Mouse (Mus musculus) T-helper 17 cell (primary cell): ENCODE measurements around the gene Zfp385a.

Source experiments
- in situ Hi-C, 2 experiments: fragments of 300-600 bp; cut with MboI, MseI; formaldehyde crosslinking; loops; 1 replicate in 1 of 2; 2 replicates in 1 of 2; pipeline ENCODE4 v1.15.1; 2025; ENCODE audit warnings: high pct_unique_total_duplicates in 2 of 2

Gene Zfp385a

GRCm38 (mm10) chr15:103363809-103364208 is 23.9 kb upstream of the Zfp385a start:
- in situ Hi-C loops = no loop called here

GRCm38 (mm10) chr15:103362950-103363349 is 23.1 kb upstream of the Zfp385a start:
- in situ Hi-C loops = no loop called here

- in situ Hi-C loops = no loop called here
Observed at GRCm38 (mm10) chr15:103362333-103362732, 22.4 kb upstream of the Zfp385a start.

GRCm38 (mm10) chr15:103361269-103361668 is 21.4 kb upstream of the Zfp385a start:
- in situ Hi-C loops = no loop called here

- in situ Hi-C loops = no loop called here
Observed at GRCm38 (mm10) chr15:103359869-103360602, 20.1 kb upstream of the Zfp385a start.

- in situ Hi-C loops = no loop called here
Observed at GRCm38 (mm10) chr15:103359122-103359510, 19.2 kb upstream of the Zfp385a start.

- in situ Hi-C loops = no loop called here
Observed at GRCm38 (mm10) chr15:103358278-103359121, 18.6 kb upstream of the Zfp385a start.

- in situ Hi-C loops = no loop called here
Observed at GRCm38 (mm10) chr15:103357817-103358216, 17.9 kb upstream of the Zfp385a start.

- in situ Hi-C loops = no loop called here
Observed at GRCm38 (mm10) chr15:103356130-103356529, 16.2 kb upstream of the Zfp385a start.

- in situ Hi-C loops = no loop called here
Observed at GRCm38 (mm10) chr15:103355420-103355819, 15.5 kb upstream of the Zfp385a start.

- in situ Hi-C loops = loop anchor here in 1 of 2 experiments (5.0 kb wide), 2 partner anchors 33 to 88 kb away; no protein-coding TSS in a partner anchor
Observed at GRCm38 (mm10) chr15:103354690-103355089, 14.8 kb upstream of the Zfp385a start.

- in situ Hi-C loops = loop anchor here in 1 of 2 experiments (5.0 kb wide), 2 partner anchors 34 to 89 kb away; no protein-coding TSS in a partner anchor
Observed at GRCm38 (mm10) chr15:103353511-103354256, 13.8 kb upstream of the Zfp385a start.

- in situ Hi-C loops = loop anchor here in 1 of 2 experiments (5.0 kb wide), 2 partner anchors 34 to 89 kb away; no protein-coding TSS in a partner anchor
Observed at GRCm38 (mm10) chr15:103352856-103353255, 13.0 kb upstream of the Zfp385a start.

- in situ Hi-C loops = loop anchor here in 1 of 2 experiments (5.0 kb wide), 1 partner anchor 105 kb away; the partner anchor contains the start of gene Nckap1l
Observed at GRCm38 (mm10) chr15:103347275-103347684, 7.4 kb upstream of the Zfp385a start.

- in situ Hi-C loops = loop anchor here in 1 of 2 experiments (5.0 kb wide), 1 partner anchor 107 kb away; the partner anchor contains the start of gene Nckap1l
Observed at GRCm38 (mm10) chr15:103345789-103346188, 5.9 kb upstream of the Zfp385a start.

GRCm38 (mm10) chr15:103343556-103343955 is 3.7 kb upstream of the Zfp385a start:
- in situ Hi-C loops = no loop called here

- in situ Hi-C loops = no loop called here
Observed at GRCm38 (mm10) chr15:103343008-103343407, 3.1 kb upstream of the Zfp385a start.

GRCm38 (mm10) chr15:103342415-103342814 is 2.5 kb upstream of the Zfp385a start:
- in situ Hi-C loops = no loop called here

- in situ Hi-C loops = no loop called here
Observed at GRCm38 (mm10) chr15:103341547-103341946, 1.7 kb upstream of the Zfp385a start.

- in situ Hi-C loops = no loop called here
Observed at GRCm38 (mm10) chr15:103340786-103341185, 893 bp upstream of the Zfp385a start.

- in situ Hi-C loops = no loop called here
Observed at GRCm38 (mm10) chr15:103339166-103339960, 530 bp downstream of the Zfp385a start.
